Mouse (Mus musculus) frontal cortex, postnatal 10 days (tissue): ENCODE measurements around the gene Etfbkmt.
"Not testable (repeated sequence)": the region's sequence is repeated elsewhere in the genome, so short reads cannot be mapped to it uniquely, and the experiment has no call there.

Experiments
- DNase-seq, 2 experiments: peaks; one replicate each; pipeline ENCODE4 v3.0.0; 2022; ENCODE audit warnings: low spot score in 2 of 2, mixed read lengths in 1 of 2

Etfbkmt gene

DNA sequence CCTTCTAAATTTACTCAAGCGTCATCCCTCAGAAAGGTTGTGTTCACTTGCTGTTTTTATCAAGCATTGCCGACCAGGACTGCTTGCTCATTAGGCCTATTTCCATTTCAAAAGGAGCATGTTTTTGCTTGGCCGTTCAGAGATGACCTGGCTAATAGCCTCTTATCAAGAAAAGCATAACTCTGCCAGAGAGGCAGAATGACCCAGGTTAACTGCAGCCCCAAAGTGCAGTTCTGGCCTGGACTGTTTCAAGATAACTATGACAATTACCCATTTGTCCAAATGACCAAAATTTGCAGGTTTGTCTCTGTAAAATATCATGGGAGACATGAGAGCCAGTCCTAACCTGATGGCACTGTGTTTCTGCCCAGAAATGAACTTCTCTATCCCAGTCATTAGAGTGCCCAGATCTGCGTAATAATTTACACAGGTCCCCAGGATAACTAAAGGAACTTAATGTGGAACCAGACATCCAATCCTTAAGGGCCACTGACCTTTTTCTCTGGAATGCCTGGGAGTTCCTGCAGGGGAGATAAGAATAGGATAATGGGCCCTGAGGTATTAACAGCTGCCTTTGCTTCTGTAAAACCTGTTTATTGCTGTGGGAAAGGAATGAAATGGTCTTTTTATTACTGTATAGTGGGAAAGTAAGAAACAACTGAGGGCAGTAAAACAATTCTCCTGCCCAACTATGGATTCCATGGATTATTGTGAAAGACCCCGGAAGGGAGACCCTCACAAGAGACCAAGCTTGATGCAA lies 5.1 kb upstream of the Etfbkmt start:
- DNase-seq: no peak

DNA sequence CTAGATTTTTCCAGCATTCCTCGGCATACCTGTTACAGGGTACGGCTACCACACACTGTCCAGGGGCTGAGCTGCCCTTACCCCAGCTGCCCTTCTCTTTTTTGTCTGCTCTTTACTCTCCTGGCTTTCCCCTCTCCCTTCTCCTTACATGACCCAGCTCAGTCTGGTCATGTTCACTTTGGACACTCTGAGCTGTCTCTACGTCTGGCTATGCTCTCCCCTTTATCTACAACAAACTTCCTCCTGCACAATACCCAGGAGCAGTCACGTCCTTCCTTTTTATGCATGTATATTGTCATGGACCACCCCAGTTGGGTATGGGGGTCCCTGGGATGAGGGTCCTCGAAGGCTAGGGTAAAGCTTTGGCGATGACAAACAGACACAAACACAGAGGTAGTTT lies 4.0 kb upstream of the Etfbkmt start:
- no peak for DNase-seq

GRCm38 (mm10) chr6:149137936-149138335 lies 1.7 kb upstream of the Etfbkmt start:
- DNase-seq: no peak

DNA sequence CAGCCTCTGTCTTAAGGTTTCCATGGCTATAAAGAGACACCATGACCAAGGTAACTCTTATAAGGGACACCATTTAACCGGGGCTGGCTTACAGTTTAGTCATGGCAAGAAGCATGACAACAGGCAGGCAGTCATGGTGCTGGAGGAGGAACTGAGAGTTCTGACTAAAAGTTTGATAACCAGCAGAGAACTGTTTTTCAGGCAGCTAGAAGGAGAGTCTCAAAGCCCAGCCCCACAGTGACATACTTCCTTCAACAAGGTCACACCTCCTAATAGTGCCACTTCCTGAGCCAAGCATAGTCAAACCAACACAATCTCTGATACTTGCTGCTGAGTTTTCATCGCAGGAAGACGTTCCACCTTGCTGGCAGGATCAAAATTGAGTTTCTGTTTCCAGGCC lies 638 bp upstream of the Etfbkmt start:
- no peak for DNase-seq

- peak; percentile 44 to 68 for DNase-seq
Measured at GRCm38 (mm10) chr6:149141393-149142173, 1.9 kb downstream of the Etfbkmt start.

DNA sequence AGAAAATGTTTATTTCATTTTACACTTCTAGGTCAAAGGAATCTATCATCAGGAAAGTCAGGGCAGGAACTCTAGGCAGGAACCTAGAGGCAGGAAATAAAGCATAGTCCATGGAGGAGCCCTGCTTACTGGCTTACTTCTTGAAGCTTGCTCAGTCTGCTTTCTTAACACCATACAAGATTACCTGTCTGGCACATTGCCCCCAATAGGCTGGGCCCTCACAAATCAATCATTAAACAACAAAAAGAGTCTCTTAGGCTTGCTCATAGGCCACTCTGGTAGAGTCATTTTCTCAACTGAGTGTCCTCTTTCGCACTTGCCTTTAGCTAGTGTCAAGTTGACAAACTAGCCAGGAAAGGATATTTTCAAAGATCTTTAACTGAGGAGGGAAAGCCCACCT lies 5.5 kb downstream of the Etfbkmt start:
- no peak for DNase-seq

- no peak for DNase-seq
Measured at GRCm38 (mm10) chr6:149148436-149149229, 9.0 kb downstream of the Etfbkmt start.

DNA sequence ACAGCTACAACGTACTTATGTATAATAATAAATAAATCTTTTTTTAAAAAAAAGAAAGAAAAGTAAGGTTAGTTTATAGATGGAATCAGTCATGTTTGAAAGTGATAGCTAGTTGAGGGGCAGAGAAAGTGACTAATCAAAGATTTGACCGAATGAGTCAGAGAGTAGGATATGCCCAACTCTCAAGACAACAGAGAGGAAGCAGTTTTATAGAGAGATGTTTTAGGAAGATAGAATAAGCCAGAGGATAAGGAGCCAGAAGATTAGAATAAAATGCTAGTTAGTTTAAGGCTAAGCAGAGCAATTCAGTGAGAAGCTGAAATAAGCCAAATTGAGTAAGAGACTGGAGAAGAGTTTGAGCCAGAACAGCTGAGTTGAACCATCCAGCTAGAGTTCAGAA lies 12.5 kb downstream of the Etfbkmt start:
- DNase-seq: no peak

- no peak for DNase-seq
Measured at GRCm38 (mm10) chr6:149153473-149154115, 13.9 kb downstream of the Etfbkmt start.

DNA sequence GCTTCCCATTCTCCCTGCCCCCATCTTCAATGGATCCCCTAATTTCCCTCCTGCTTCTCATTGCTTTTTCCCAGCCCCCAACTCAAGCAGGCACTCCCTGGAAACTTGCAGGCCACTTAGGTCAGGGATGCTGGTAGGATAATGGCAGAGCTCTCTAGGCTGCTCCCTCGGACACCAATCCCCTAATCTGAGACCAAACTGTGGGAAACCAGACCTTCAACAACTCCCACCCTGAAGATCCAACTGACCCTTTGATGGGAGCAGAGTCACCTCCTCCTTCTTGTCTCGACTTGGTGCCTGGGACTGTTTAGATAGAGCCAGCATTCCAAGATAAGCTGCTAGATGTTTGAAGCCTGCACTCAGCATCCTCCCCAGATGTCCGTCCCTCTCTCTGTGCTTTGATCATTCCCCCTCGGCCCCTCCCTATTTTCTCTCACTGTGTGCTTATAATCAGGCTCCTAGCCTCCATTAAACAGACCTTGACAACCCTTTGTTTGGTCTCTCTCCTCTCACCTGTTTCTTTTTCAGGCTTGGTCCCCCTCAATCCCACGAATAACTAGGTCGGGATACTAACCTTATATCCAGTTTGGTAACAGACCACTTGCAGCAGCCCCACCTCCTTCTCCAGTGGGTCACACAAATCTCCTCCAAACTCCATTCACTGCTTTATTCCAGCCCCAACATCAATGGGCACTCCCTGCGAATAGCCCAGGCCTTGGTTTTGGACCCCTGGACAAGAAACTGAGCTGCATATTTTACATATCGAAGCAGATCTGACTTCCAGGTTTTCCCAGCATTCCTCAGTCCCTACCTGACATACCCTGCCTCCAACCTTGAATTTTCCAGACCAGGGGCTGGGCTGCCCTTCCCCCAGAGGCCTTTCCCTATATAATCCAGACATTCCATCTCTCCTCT lies 14.7 kb downstream of the Etfbkmt start:
- no peak for DNase-seq

DNA sequence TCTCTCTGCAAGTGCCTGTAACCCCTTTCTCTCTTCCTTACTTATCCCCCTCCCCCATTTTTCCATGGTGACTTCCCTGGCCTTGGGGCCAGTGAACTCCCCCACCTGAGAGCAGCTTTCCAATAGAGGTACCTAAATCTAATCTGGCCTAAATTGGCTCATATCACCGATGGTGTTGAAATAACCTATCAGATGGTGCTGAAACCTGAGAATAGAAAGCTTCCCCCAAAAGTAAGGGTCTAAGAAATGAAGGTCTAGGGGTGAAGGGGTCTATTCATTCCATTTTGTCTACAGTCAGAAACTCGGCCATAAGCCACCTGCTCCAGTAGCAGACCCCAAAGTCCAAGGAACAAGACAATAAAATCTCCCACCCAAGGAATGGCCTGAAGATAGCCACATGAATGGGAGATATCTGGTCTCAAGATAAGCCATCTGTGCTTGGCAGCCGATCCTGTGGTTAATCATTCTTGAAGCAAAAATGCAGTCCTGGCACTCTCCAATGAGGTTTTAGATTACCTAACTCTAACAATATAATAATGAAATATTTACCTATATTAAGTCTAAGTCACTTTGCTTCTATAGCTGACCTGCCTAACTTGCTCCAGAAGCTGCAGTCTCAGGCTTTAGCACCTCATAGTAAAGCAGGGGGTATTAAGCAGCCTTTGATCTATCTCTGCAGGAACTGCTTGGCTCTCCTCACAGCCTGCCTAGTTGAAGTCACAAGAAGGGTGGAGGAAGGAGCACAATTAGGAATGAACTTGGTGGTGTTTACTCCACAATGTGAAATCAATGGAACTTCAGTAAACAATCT lies 15.6 kb downstream of the Etfbkmt start:
- DNase-seq: no peak

GRCm38 (mm10) chr6:149167038-149167437 lies 27.4 kb downstream of the Etfbkmt start:
- DNase-seq: not testable (repeated sequence)

DNA sequence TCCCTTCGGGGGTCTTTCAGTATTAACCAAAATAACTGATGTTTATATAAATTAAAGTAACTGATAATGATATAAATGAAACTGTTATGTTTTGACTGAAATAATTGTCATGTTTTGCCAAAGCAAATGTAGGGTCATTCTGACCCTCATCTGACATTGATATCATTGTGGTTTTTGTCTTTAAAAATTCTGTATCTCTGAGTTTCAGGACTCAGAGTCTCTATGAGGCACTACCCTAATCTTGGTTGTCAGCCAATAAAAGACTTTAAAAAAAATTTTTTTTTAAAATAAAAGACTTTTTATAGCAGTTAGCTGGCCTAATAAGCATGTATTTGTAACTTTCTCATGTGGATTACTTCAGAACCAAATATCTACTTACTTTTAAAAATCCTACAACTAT lies 28.0 kb downstream of the Etfbkmt start:
- DNase-seq: no peak

DNA sequence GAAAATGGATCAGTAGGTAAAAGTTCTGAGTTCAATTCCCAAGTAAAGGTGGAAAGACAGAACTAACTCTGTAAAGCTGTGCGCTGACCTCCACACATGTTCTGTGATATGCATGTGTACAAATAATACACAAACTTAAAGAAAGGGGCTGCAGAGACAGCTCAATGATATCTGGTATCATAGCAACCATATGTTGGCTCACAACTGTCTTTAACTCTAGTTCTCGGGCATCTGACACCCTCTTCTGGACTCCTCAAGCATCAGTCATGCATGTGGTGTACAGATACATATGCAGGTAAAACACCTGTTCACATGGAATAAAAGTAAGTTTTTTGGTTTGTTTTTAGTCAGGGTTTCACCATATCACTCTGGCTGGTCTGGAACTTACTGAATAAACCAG lies 28.8 kb downstream of the Etfbkmt start:
- DNase-seq: no peak

GRCm38 (mm10) chr6:149169965-149170364 lies 30.3 kb downstream of the Etfbkmt start:
- DNase-seq: not testable (repeated sequence)

GRCm38 (mm10) chr6:149173831-149174625 lies 34.4 kb downstream of the Etfbkmt start:
- DNase-seq: no peak

- DNase-seq: no peak
Measured at GRCm38 (mm10) chr6:149174932-149175570, 35.4 kb downstream of the Etfbkmt start.

- DNase-seq: no peak
Measured at GRCm38 (mm10) chr6:149179064-149179463, 39.4 kb downstream of the Etfbkmt start.

DNA sequence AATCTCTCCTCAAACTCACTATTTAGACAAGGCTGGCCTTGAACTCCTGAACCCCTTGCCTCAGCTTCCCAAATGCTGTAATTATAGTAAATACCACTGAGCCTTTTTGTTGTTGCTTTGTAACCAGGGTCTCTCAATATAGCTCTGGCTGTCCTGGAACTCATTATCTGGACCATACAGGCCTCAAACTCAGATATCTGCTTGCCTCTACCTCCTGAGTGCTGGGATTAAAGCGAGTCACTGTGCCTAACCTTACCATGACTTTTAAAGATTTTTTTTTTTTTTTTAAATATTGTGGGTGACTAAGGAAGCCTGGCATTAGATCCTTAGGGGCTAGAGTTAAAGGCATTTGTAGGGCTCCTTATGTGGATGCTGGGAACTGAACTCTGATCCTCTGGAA lies 44.4 kb downstream of the Etfbkmt start:
- DNase-seq: no peak
